Mouse (Mus musculus) CH12.LX (cell line): ENCODE measurements at regions not wholly inside any gene's neighbourhood (a gene's known extent, or its start where the extent isn't known, plus 50 kb on each side); places are given as distances from the start of the nearest gene placed in this dataset.

Source experiments
- DNase-seq: peaks from one replicate; pipeline ENCODE4 v3.0.0-alpha.2; 2013; ENCODE audit errors: extremely low read depth
- H3K27ac ChIP-seq: 2 replicates; pipeline ENCODE4 v1.5.1; 2012; ENCODE audit warnings: low read depth, mild to moderate bottlenecking, control low read depth, moderate library complexity; ENCODE audit not compliant: insufficient read depth
- H3K27me3 ChIP-seq: replicated peaks from 2 replicates; pipeline ENCODE3; 2012; ENCODE audit warnings: inconsistent platforms
- H3K36me3 ChIP-seq, 2 experiments: replicated peaks in 1 of 2; 2 replicates each; pipeline versions ENCODE3 to v1.6.1; 2012; ENCODE audit warnings: inconsistent platforms in 1 of 2, low read length in 1 of 2, mild to moderate bottlenecking in 1 of 2, mixed read lengths in 1 of 2, moderate library complexity in 1 of 2; ENCODE audit not compliant: control insufficient read depth in 1 of 2, insufficient read depth in 1 of 2
- H3K4me1 ChIP-seq, 2 experiments: 2 replicates each; pipeline ENCODE4 v1.6.1; 2012; ENCODE audit warnings: inconsistent platforms in 1 of 2, moderate library complexity in 1 of 2; ENCODE audit not compliant: insufficient read depth in 2 of 2, control insufficient read depth in 1 of 2
- H3K4me2 ChIP-seq: 2 replicates; pipeline ENCODE4 v1.6.1; 2012; ENCODE audit warnings: low read depth, mild to moderate bottlenecking, control low read depth; ENCODE audit not compliant: poor library complexity, insufficient read depth, severe bottlenecking
- H3K4me3 ChIP-seq, 3 experiments: fragments of 150-350 bp in 1 of 3; sonication (generic) in 1 of 3; replicated peaks in 1 of 3; 2 replicates each; pipeline versions ENCODE3 to v1.5.1; 2011 to 2012; ENCODE audit warnings: low read depth in 2 of 3, low read length in 2 of 3, mild to moderate bottlenecking in 2 of 3, moderate library complexity in 2 of 3, control low read depth in 1 of 3, improper control_type of control experiment in 1 of 3, inconsistent platforms in 1 of 3, mixed read lengths in 1 of 3; ENCODE audit not compliant: poor library complexity in 1 of 3
- H3K79me2 ChIP-seq: replicated peaks from 2 replicates; pipeline ENCODE4 v1.6.1; 2012; ENCODE audit warnings: mild to moderate bottlenecking, moderate library complexity; ENCODE audit not compliant: control insufficient read depth, poor library complexity, insufficient read depth, severe bottlenecking; ENCODE audit errors: extremely low read depth
- H3K9ac ChIP-seq: 2 replicates; pipeline ENCODE4 v1.6.1; 2012; ENCODE audit warnings: low read depth, mild to moderate bottlenecking, control low read depth, moderate library complexity; ENCODE audit not compliant: insufficient read depth
- H3K9me3 ChIP-seq: replicated peaks from 2 replicates; pipeline ENCODE3; 2012; ENCODE audit warnings: low read length, inconsistent platforms, mixed read lengths
- CHD1 ChIP-seq: IDR thresholded peaks from 2 replicates; pipeline ENCODE4 v1.6.1; 2012; ENCODE audit warnings: low read depth, low read length, improper control_type of control experiment, inconsistent platforms
- CHD2 ChIP-seq: IDR thresholded peaks from 2 replicates; pipeline ENCODE4 v1.6.1; 2011; ENCODE audit warnings: low read length, improper control_type of control experiment
- CTCF ChIP-seq, 2 experiments: IDR thresholded peaks in 1 of 2; conservative IDR thresholded peaks in 1 of 2; 2 replicates each; pipeline ENCODE4 v1.5.1; 2011 to 2012; ENCODE audit warnings: low read depth in 2 of 2, low read length in 2 of 2, improper control_type of control experiment in 1 of 2, inconsistent platforms in 1 of 2, mild to moderate bottlenecking in 1 of 2, moderate library complexity in 1 of 2
- ELF1 ChIP-seq: IDR thresholded peaks from 2 replicates; pipeline ENCODE4 v1.6.1; 2014; ENCODE audit warnings: low read depth, mild to moderate bottlenecking, inconsistent platforms, low read length, improper control_type of control experiment
- GABPA ChIP-seq: IDR thresholded peaks from 2 replicates; pipeline ENCODE4 v1.6.1; 2012; ENCODE audit warnings: low read depth, low read length, improper control_type of control experiment, inconsistent platforms; ENCODE audit not compliant: insufficient replicate concordance
- JUN ChIP-seq: IDR thresholded peaks from 2 replicates; pipeline ENCODE4 v1.6.1; 2011; ENCODE audit warnings: low read depth, mild to moderate bottlenecking, low read length, improper control_type of control experiment, moderate library complexity; ENCODE audit not compliant: insufficient read depth
- JUND ChIP-seq: conservative IDR thresholded peaks from 2 replicates; pipeline ENCODE4 v1.6.1; 2011; ENCODE audit warnings: low read depth, low read length, improper control_type of control experiment
- KAT2A ChIP-seq: IDR thresholded peaks from 2 replicates; pipeline ENCODE4 v1.6.1; 2012; ENCODE audit warnings: low read length, improper control_type of control experiment, inconsistent platforms; ENCODE audit not compliant: insufficient replicate concordance
- MAFK ChIP-seq: IDR thresholded peaks from 2 replicates; pipeline ENCODE4 v1.6.1; 2011; ENCODE audit warnings: low read length, improper control_type of control experiment; ENCODE audit not compliant: insufficient replicate concordance
- MAX ChIP-seq: IDR thresholded peaks from 2 replicates; pipeline ENCODE4 v1.6.1; 2011; ENCODE audit warnings: low read length, improper control_type of control experiment
- MAZ ChIP-seq: IDR thresholded peaks from 2 replicates; pipeline ENCODE4 v1.6.1; 2012; ENCODE audit warnings: low read depth, mild to moderate bottlenecking, inconsistent platforms, low read length, improper control_type of control experiment, moderate library complexity
- MXI1 ChIP-seq: IDR thresholded peaks from 2 replicates; pipeline ENCODE4 v1.6.1; 2011; ENCODE audit warnings: mild to moderate bottlenecking, low read depth, low read length, improper control_type of control experiment
- NELFE ChIP-seq: IDR thresholded peaks from 2 replicates; pipeline ENCODE4 v1.6.1; 2011; ENCODE audit warnings: low read depth, low read length, improper control_type of control experiment
- POLR2A ChIP-seq: IDR thresholded peaks from 2 replicates; pipeline ENCODE4 v1.6.1; 2011; ENCODE audit warnings: low read depth, mild to moderate bottlenecking, improper control_type of control experiment, low read length
- POLR2AphosphoS2 ChIP-seq: IDR thresholded peaks from 2 replicates; pipeline ENCODE4 v1.6.1; 2011; ENCODE audit warnings: low read depth, low read length, improper control_type of control experiment
- RAD21 ChIP-seq: IDR thresholded peaks from 2 replicates; pipeline ENCODE4 v1.6.1; 2011; ENCODE audit warnings: low read depth, mild to moderate bottlenecking, low read length, improper control_type of control experiment, moderate library complexity
- RCOR1 ChIP-seq: conservative IDR thresholded peaks from 2 replicates; pipeline ENCODE4 v1.6.1; 2012; ENCODE audit warnings: low read depth, mild to moderate bottlenecking, inconsistent platforms, low read length, improper control_type of control experiment
- SIN3A ChIP-seq: IDR thresholded peaks from 2 replicates; pipeline ENCODE4 v1.6.1; 2012; ENCODE audit warnings: low read length, improper control_type of control experiment, inconsistent platforms
- SMC3 ChIP-seq: IDR thresholded peaks from 2 replicates; pipeline ENCODE4 v1.6.1; 2011; ENCODE audit warnings: low read depth, low read length, improper control_type of control experiment
- TBP ChIP-seq: conservative IDR thresholded peaks from 2 replicates; pipeline ENCODE4 v1.6.1; 2011; ENCODE audit warnings: low read depth, low read length, improper control_type of control experiment
- USF1 ChIP-seq: IDR thresholded peaks from 2 replicates; pipeline ENCODE4 v1.6.1; 2014; ENCODE audit warnings: low read depth, mild to moderate bottlenecking, inconsistent platforms, low read length, improper control_type of control experiment
- ZKSCAN1 ChIP-seq: IDR thresholded peaks from 2 replicates; pipeline ENCODE4 v1.6.1; 2012; ENCODE audit warnings: low read depth, inconsistent platforms, low read length, improper control_type of control experiment, borderline replicate concordance
- ZMIZ1 ChIP-seq: IDR thresholded peaks from 2 replicates; pipeline ENCODE4 v1.6.1; 2012; ENCODE audit warnings: low read depth, mild to moderate bottlenecking, inconsistent platforms, low read length, improper control_type of control experiment
- ZNF384 ChIP-seq: IDR thresholded peaks from 2 replicates; pipeline ENCODE4 v1.6.1; 2012; ENCODE audit warnings: low read depth, low read length, improper control_type of control experiment, inconsistent platforms
- dilution Hi-C: fragments of 300-500 bp; cut with MboI; formaldehyde crosslinking; loops from 2 replicates; pipeline ENCODE4 v1.14.3; 2020; ENCODE audit warnings: low sequenced_read_pairs; ENCODE audit not compliant: extremely low pct_unique_long_range_greater_than_20kb, extremely low pct_ligation_motif_present
- in situ Hi-C: fragments of 300-500 bp; cut with MboI; formaldehyde crosslinking; loops from 3 replicates; pipeline ENCODE4 v1.14.3; 2019; ENCODE audit warnings: low sequenced_read_pairs, low pct_ligation_motif_present, low pct_unique_long_range_greater_than_20kb, mixed read lengths

DNA sequence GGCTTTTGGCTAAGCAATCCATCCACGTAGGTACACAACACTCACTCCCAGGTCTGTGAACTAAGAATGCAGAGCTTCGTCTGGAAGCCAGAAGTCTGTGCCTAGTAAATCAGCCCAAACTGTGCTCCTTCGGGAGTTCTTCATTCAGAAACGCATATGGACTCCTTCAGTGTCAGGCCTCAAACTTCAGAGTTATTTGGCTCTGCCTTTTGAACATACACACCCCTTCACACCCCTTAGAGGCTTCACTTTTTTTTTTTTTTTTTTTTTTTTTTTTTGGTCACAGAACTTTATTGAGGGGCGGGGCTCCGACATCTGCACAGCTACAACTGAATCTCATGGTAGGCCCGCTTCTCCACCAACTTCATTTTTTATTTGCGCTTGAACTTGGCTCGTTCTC lies 120.1 kb upstream of the Gm37988 start:
- Histone ChIP-seq H3K36me3 (no peaks in the 10 kb centered on the region), H3K4me2 (no peak overlapping the region), H3K4me3 (no peak overlapping the region), H3K27ac (no peak overlapping the region), H3K79me2 (no peaks in the 10 kb centered on the region), H3K4me1 (no peaks in the 10 kb centered on the region), H3K27me3 (no peaks in the 10 kb centered on the region), H3K9me3 (no peaks in the 10 kb centered on the region), H3K9ac (no peak overlapping the region)
- in situ Hi-C loops, result no loop called here
- dilution Hi-C loops, result no loop called here
- DNase-seq, result no peak
- TF ChIP-seq GABPA (no peak), POLR2A (no peak), SIN3A (no peak), TBP (no peak), ZNF384 (peak; percentile 58), CHD2 (no peak)

DNA sequence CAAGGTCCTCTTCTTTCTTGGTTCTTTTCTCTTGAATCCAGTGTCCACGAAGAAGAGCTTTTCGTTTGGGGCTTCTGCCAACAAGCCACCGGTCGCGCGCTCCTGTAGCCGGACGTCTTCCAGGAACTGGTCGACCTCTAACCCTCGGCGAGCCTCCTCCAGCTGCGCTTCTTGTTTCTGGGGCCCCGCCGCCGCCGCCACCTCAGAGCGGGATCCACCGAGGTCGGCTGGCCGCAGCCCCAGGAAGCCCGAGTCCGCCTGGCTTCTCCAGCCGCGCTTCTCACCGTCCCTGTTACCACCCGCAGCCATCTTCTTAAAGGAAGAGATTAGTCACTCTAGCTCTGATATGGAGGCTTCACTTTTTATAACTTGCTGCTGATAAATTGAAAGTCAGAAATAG lies 118.6 kb upstream of the Gm37988 start:
- TF ChIP-seq JUN (no peak), GABPA (no peak), MAX (no peak), ZMIZ1 (no peak), ELF1 (no peak), ZNF384 (no peak), CTCF (conservative IDR thresholded peaks at IDR 0.05 in 1 of 2, IDR thresholded peaks at IDR 0.05 in 1 of 2; ENCODE audit: low read depth in 2 of 2, low read length in 2 of 2) (no peak), KAT2A (no peak), ZKSCAN1 (no peak), JUND (no peak), RCOR1 (no peak)
- H3K4me3 ChIP-seq, result no peak overlapping the region
- DNase-seq, result no peak
- H3K27me3 ChIP-seq, result no peaks in the 10 kb centered on the region
- H3K4me1 ChIP-seq, result no peaks in the 10 kb centered on the region
- dilution Hi-C loops (no loop called here), in situ Hi-C loops (no loop called here)
- no peak overlapping the region for H3K4me2 ChIP-seq
- H3K9ac ChIP-seq, result no peak overlapping the region
- no peaks in the 10 kb centered on the region for H3K36me3 ChIP-seq
- no peaks in the 10 kb centered on the region for H3K9me3 ChIP-seq
- no peak overlapping the region for H3K27ac ChIP-seq
- H3K79me2 ChIP-seq, result no peaks in the 10 kb centered on the region

DNA sequence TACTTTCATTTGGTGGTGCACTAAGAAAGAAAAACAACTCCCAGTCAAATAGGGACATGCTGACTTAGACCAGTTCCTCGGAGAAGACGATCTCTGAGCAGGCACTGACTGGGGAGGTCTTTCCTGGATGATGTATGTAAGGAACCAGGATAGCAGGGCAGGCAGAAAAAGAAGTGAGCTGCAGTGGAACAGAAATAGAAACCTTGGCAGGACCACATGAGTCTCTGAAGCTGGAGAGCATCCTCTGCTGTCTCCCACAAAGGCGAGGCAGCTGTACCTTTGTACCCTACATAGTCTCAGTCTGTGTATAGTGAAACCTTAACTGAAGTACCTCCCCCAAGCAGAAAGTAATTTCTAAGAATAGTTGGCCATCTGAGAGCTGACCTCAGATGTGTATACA lies 104.4 kb upstream of the Gm37988 start:
- no peak for TF ChIP-seq KAT2A
- TF ChIP-seq RAD21, result no peak
- no peak for TF ChIP-seq TBP
- TF ChIP-seq MAFK, result no peak
- no peak for TF ChIP-seq MAZ
- TF ChIP-seq USF1, result no peak
- no peak for TF ChIP-seq CHD1
- TF ChIP-seq MXI1, result no peak
- TF ChIP-seq CTCF (conservative IDR thresholded peaks at IDR 0.05 in 1 of 2, IDR thresholded peaks at IDR 0.05 in 1 of 2; ENCODE audit: low read depth in 2 of 2, low read length in 2 of 2), result no peak
- TF ChIP-seq ZMIZ1, result no peak
- TF ChIP-seq ZNF384, result no peak
- no peak for TF ChIP-seq SMC3
- TF ChIP-seq JUN, result no peak
- TF ChIP-seq NELFE, result no peak
- no peak for TF ChIP-seq POLR2AphosphoS2
- no peak for TF ChIP-seq POLR2A
- H3K27me3 ChIP-seq, result no peaks in the 10 kb centered on the region
- no peak for DNase-seq
- H3K4me2 ChIP-seq, result no peak overlapping the region
- no peaks in the 10 kb centered on the region for H3K9me3 ChIP-seq
- no peaks in the 10 kb centered on the region for H3K79me2 ChIP-seq
- no peak overlapping the region for H3K4me3 ChIP-seq
- dilution Hi-C loops (no loop called here), in situ Hi-C loops (no loop called here)
- no peak overlapping the region for H3K9ac ChIP-seq
- peaks cover 0 to 7% of the 10 kb centered on the region in 2 experiments; a peak in 2 of 4 replicates for H3K4me1 ChIP-seq
- H3K36me3 ChIP-seq, result no peaks in the 10 kb centered on the region
- no peak overlapping the region for H3K27ac ChIP-seq
